Mouse (Mus musculus): ENCODE measurements around the gene Slx4ip. TPM values are rescaled to one million over a fixed set of nuclear protein-coding genes. Genes with fewer than 3 reads are reported as not detected.

Gene Slx4ip
- polyA plus RNA-seq, 1 experiment from 2014 or later: 5.8 TPM

Other genes starting within 250 kb of the Slx4ip start
- gene Snap25, start 177.8 kb upstream of the Slx4ip start, polyA plus RNA-seq (2014; fragmentation: Nextera tagmentation; extraction: Ambion mirVana): 9.5 and 9.6 TPM in 2 replicates
- 48.4 and 49.0 TPM in 2 replicates for gene AL731706.2, start 5.5 kb upstream of the Slx4ip start, polyA plus RNA-seq (2014; fragmentation: Nextera tagmentation; extraction: Ambion mirVana)
- gene AL731706.1, start 171 bp downstream of the Slx4ip start, polyA plus RNA-seq (2014; fragmentation: Nextera tagmentation; extraction: Ambion mirVana): 38.1 and 43.5 TPM in 2 replicates
- 15.5 and 16.2 TPM in 2 replicates for gene Mkks, start 171 bp downstream of the Slx4ip start, polyA plus RNA-seq (2014; fragmentation: Nextera tagmentation; extraction: Ambion mirVana)
- 18.8 and 20.6 TPM in 2 replicates for gene Jag1, start 225.4 kb downstream of the Slx4ip start, polyA plus RNA-seq (2014; fragmentation: Nextera tagmentation; extraction: Ambion mirVana)

All from intestine, embryonic 14.5 days (tissue).